Mouse (Mus musculus): Measurements from ENCODE around the gene Npas3. TPM values are rescaled to one million over a fixed set of nuclear protein-coding genes. Genes with fewer than 3 reads are reported as not detected.
A peak's percentile ranks its signal among the peaks of the same experiment; 100 is the strongest.

Gene Npas3
- polyA plus RNA-seq, 1 experiment from 2014 or later = 27.9 TPM

DNA sequence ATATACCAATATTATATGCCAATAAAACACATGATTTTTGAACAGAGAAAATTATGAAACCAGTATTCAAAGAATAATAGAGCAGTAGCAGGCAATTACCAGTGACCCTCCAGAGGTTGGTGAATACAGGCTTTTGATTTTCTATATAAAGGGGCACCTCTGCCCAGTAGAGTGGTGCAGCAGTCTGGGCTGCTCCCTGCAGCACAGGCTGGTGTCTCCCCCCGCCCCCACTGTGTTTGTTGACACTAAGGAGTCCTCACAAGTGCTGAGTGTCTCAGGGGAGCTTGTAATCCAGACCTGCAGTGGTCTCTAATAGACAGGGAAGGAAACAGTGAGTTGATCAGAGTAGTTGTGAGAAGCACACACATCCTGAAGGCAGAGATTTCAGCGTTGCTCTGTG is 68.2 kb downstream of the Npas3 start:
- Histone ChIP-seq H3K4me3 (ENCODE audit: low read depth, low read length) (no peak overlapping the region), H3K9me3 (replicated peaks; ENCODE audit: control insufficient read depth, low read length, poor library complexity, severe bottlenecking) (no peaks in the 10 kb centered on the region), H3K9ac (ENCODE audit: low read depth, low read length) (no peak overlapping the region), H3K27ac (ENCODE audit: low read length) (no peak overlapping the region), H3K4me1 (ENCODE audit: control insufficient read depth, insufficient read depth, low read length) (0 out of 2 replicates have a peak, but pooled peaks cover 2% of the 10 kb centered on the region), H3K36me3 (ENCODE audit: control insufficient read depth, insufficient read depth, low read length) (no peaks in the 10 kb centered on the region), H3K4me2 (ENCODE audit: low read length) (no peak overlapping the region), H3K27me3 (ENCODE audit: control insufficient read depth, insufficient read depth, low read depth, low read length) (no peaks in the 10 kb centered on the region)
- 35% methylated on average over 2 of the region's 2 CpGs for WGBS
- no peak for ATAC-seq

DNA sequence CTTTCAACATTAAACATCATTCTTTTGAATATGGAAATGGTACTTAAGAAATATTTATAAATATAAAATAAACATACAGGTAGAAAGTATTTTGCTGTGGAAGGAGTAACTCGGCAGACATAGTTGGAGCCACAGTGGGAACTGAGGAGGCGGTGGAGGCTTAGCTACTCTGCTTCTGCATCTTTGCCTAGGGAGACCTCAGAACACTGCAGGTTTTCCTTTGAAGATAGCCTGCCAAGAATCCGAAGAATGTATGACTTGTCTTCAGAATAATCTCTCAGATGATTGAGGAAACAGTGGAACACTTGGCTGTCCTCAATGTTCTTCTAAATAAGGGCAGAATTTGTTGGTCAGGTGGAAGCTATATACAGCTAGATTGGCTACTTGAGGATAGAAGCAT is 69.3 kb downstream of the Npas3 start:
- Histone ChIP-seq H3K9ac (ENCODE audit: low read depth, low read length) (no peak overlapping the region), H3K4me3 (ENCODE audit: low read depth, low read length) (no peak overlapping the region), H3K9me3 (replicated peaks; ENCODE audit: control insufficient read depth, low read length, poor library complexity, severe bottlenecking) (no peaks in the 10 kb centered on the region), H3K27ac (ENCODE audit: low read length) (no peak overlapping the region), H3K27me3 (ENCODE audit: control insufficient read depth, insufficient read depth, low read depth, low read length) (no peaks in the 10 kb centered on the region), H3K36me3 (ENCODE audit: control insufficient read depth, insufficient read depth, low read length) (no peaks in the 10 kb centered on the region), H3K4me2 (ENCODE audit: low read length) (no peak overlapping the region), H3K4me1 (ENCODE audit: control insufficient read depth, insufficient read depth, low read length) (peaks cover 6% of the 10 kb centered on the region; the same call in 1 of the 2 replicates)
- 67% methylated on average over 3 of the region's 3 CpGs for WGBS
- no peak for ATAC-seq

DNA sequence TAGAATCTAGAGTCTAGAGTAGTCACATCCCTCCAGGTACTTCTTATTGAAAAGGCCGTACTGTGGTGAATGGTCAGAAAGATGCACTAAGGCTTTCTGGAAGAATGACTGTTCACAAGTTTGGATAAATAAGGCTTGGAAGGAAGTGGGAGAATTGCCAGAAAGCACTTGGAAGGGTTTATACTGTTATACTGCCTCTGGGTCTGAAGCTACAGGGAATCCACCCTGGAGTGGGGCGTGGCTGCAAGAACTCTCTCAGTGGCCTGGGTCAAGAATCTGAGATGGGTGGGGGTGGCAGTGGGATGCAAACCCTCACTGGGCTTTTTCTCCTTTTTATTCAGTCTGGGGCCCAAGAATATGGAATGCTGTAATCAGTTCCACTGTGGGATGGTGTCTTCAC is 72.0 kb downstream of the Npas3 start:
- Histone ChIP-seq H3K36me3 (ENCODE audit: control insufficient read depth, insufficient read depth, low read length) (no peaks in the 10 kb centered on the region), H3K27ac (ENCODE audit: low read length) (no peak overlapping the region), H3K9ac (ENCODE audit: low read depth, low read length) (no peak overlapping the region), H3K27me3 (ENCODE audit: control insufficient read depth, insufficient read depth, low read depth, low read length) (no peaks in the 10 kb centered on the region), H3K4me3 (ENCODE audit: low read depth, low read length) (no peak overlapping the region), H3K4me2 (ENCODE audit: low read length) (no peak overlapping the region), H3K4me1 (ENCODE audit: control insufficient read depth, insufficient read depth, low read length) (peaks cover 5% of the 10 kb centered on the region; the same call in 1 of the 2 replicates), H3K9me3 (replicated peaks; ENCODE audit: control insufficient read depth, low read length, poor library complexity, severe bottlenecking) (no peaks in the 10 kb centered on the region)
- 81% methylated on average over 2 of the region's 2 CpGs for WGBS
- no peak for ATAC-seq

DNA sequence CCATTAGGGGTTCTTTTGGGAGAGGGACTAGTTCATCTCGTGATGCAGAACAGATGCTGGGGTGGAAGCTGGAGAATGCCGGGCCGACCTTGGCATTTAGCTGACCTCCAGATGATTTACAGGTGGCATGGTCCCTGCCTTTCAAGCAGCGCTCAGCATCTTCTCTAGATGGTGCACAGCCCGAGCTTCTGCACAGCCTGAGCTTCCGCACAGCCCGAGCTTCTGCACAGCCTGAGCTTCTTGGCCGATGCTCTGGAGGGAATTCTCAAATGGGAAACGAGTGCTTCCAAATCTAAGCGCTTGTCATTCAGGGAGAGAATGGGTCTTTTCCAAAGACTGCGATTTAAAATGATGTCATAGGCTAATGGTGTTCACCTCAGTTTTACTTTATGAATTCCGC is 72.5 kb downstream of the Npas3 start:
- H3K4me1 ChIP-seq (ENCODE audit: control insufficient read depth, insufficient read depth, low read length) = peaks cover 3% of the 10 kb centered on the region; the same call in 1 of the 2 replicates
- H3K4me2 ChIP-seq (ENCODE audit: low read length) = no peak overlapping the region
- no peak overlapping the region for H3K27ac ChIP-seq (ENCODE audit: low read length)
- no peak for ATAC-seq
- no peaks in the 10 kb centered on the region for H3K27me3 ChIP-seq (ENCODE audit: control insufficient read depth, insufficient read depth, low read depth, low read length)
- H3K36me3 ChIP-seq (ENCODE audit: control insufficient read depth, insufficient read depth, low read length) = no peaks in the 10 kb centered on the region
- H3K9ac ChIP-seq (ENCODE audit: low read depth, low read length) = no peak overlapping the region
- no peak overlapping the region for H3K4me3 ChIP-seq (ENCODE audit: low read depth, low read length)
- WGBS = 74% methylated on average over 12 of the region's 12 CpGs
- H3K9me3 ChIP-seq (replicated peaks; ENCODE audit: control insufficient read depth, low read length, poor library complexity, severe bottlenecking) = no peaks in the 10 kb centered on the region

DNA sequence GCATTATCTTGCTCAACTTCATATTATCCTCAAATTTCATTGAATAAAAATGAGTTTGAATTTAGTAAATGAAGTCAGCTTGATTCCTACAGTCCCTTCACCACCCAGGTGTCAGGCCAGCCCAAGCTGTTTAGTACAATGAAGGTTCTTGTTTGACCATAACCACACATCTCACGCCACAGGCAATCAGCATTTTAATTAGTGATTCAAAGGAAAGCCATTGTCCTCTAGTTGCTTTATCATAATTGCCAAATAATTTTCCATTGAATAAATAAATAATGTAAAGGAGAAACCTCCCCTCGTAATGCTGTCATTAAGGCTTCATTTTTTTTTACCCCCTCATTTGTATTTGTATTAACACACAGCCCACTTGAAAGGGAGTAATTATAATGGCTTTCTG is 73.5 kb downstream of the Npas3 start:
- H3K4me3 ChIP-seq (ENCODE audit: low read depth, low read length) = no peak overlapping the region
- H3K27me3 ChIP-seq (ENCODE audit: control insufficient read depth, insufficient read depth, low read depth, low read length) = no peaks in the 10 kb centered on the region
- H3K4me2 ChIP-seq (ENCODE audit: low read length) = no peak overlapping the region
- no peaks in the 10 kb centered on the region for H3K36me3 ChIP-seq (ENCODE audit: control insufficient read depth, insufficient read depth, low read length)
- ATAC-seq = no peak
- peaks cover 3% of the 10 kb centered on the region; the same call in 1 of the 2 replicates for H3K4me1 ChIP-seq (ENCODE audit: control insufficient read depth, insufficient read depth, low read length)
- 41% methylated on average over 2 of the region's 2 CpGs for WGBS
- no peak overlapping the region for H3K9ac ChIP-seq (ENCODE audit: low read depth, low read length)
- H3K27ac ChIP-seq (ENCODE audit: low read length) = no peak overlapping the region
- H3K9me3 ChIP-seq (replicated peaks; ENCODE audit: control insufficient read depth, low read length, poor library complexity, severe bottlenecking) = no peaks in the 10 kb centered on the region

DNA sequence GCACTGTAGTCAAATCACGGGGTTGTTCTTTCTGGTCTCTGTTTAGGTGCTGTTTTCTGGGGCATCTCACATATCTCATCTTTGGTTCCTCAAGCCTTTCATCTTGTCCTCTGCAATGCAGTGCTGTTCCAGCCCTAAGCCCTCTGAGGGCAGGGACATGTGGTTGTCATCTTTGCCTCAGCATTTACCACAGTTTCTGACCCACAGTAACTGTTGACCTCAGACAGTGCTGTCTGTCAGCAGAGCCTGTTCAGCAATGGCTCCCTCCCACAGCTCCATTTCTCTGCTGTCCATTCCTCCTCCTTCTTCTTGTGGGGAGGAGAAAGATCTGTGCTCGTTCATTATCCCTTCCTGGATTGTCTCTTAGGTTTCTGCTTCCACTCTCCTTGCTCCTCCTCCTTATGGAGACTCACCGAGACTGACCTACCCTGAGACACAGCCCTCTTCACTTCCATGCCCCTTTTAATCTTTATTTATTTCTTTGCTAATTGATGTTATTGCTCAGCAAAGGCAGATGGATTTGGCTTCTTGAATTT is 79.2 kb downstream of the Npas3 start:
- WGBS = 40% methylated on average over 3 of the region's 3 CpGs
- Histone ChIP-seq H3K4me2 (ENCODE audit: low read length) (no peak overlapping the region), H3K4me1 (ENCODE audit: control insufficient read depth, insufficient read depth, low read length) (peaks cover 7% of the 10 kb centered on the region), H3K27ac (ENCODE audit: low read length) (no peak overlapping the region), H3K36me3 (ENCODE audit: control insufficient read depth, insufficient read depth, low read length) (no peaks in the 10 kb centered on the region), H3K4me3 (ENCODE audit: low read depth, low read length) (no peak overlapping the region), H3K9me3 (replicated peaks; ENCODE audit: control insufficient read depth, low read length, poor library complexity, severe bottlenecking) (no peaks in the 10 kb centered on the region), H3K27me3 (ENCODE audit: control insufficient read depth, insufficient read depth, low read depth, low read length) (no peaks in the 10 kb centered on the region), H3K9ac (ENCODE audit: low read depth, low read length) (no peak overlapping the region)
- no peak for ATAC-seq

DNA sequence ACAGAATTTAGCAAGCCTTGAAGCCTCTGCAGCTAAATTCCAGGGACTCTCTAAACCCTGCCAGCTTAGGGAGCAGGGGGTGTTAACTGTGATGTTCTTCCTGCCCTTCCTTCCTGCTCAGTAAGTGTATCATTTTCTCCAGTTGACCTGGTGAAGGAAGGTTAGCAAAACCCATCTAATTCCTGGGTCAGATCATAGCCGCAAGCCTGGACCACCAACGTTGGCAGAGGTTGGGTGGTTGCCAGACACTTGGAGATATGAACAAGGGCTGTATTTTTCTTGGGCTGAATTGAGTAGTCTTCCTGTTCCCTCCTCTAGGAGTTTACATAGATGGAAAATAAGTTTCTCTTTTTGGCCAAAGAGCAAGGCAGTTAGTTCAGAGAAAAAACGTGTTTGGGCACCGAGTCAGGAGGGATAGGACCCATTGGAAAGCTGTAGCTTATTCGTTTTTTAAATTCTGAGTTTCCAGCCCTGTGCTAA is 79.8 kb downstream of the Npas3 start:
- no peak overlapping the region for H3K9ac ChIP-seq (ENCODE audit: low read depth, low read length)
- no peaks in the 10 kb centered on the region for H3K9me3 ChIP-seq (replicated peaks; ENCODE audit: control insufficient read depth, low read length, poor library complexity, severe bottlenecking)
- H3K36me3 ChIP-seq (ENCODE audit: control insufficient read depth, insufficient read depth, low read length) = no peaks in the 10 kb centered on the region
- H3K27ac ChIP-seq (ENCODE audit: low read length) = no peak overlapping the region
- ATAC-seq = no peak
- WGBS = 42% methylated on average over 5 of the region's 5 CpGs
- no peak overlapping the region for H3K4me2 ChIP-seq (ENCODE audit: low read length)
- no peak overlapping the region for H3K4me3 ChIP-seq (ENCODE audit: low read depth, low read length)
- H3K27me3 ChIP-seq (ENCODE audit: control insufficient read depth, insufficient read depth, low read depth, low read length) = no peaks in the 10 kb centered on the region
- peaks cover 7% of the 10 kb centered on the region for H3K4me1 ChIP-seq (ENCODE audit: control insufficient read depth, insufficient read depth, low read length)

DNA sequence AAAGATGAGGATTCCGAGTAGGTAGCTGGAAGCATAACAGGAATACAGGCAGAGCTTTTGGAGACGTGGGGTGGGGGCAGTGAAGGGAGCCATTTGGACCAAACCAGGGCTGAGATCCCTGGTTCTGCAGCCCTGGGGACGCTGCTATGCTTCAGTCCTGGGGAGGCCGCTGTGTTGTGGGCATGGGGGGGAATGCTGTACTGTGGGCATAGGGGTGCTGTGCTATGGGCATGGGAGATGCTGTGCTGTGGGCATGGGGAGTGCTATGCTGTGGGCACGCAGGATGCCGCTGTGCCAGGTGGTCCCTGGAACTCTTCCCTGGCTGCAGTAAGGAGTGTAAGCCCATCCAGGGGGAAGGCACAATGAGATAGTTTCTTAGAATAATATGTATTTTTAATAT is 81.7 kb downstream of the Npas3 start:
- H3K9me3 ChIP-seq (replicated peaks; ENCODE audit: control insufficient read depth, low read length, poor library complexity, severe bottlenecking) = no peaks in the 10 kb centered on the region
- H3K27me3 ChIP-seq (ENCODE audit: control insufficient read depth, insufficient read depth, low read depth, low read length) = no peaks in the 10 kb centered on the region
- no peak overlapping the region for H3K4me2 ChIP-seq (ENCODE audit: low read length)
- peak; percentile 56; the same call in 1 of the 2 replicates for ATAC-seq
- WGBS = 91% methylated on average over 6 of the region's 6 CpGs
- peaks cover 7% of the 10 kb centered on the region for H3K4me1 ChIP-seq (ENCODE audit: control insufficient read depth, insufficient read depth, low read length)
- no peak overlapping the region for H3K27ac ChIP-seq (ENCODE audit: low read length)
- H3K36me3 ChIP-seq (ENCODE audit: control insufficient read depth, insufficient read depth, low read length) = no peaks in the 10 kb centered on the region
- H3K4me3 ChIP-seq (ENCODE audit: low read depth, low read length) = no peak overlapping the region
- H3K9ac ChIP-seq (ENCODE audit: low read depth, low read length) = no peak overlapping the region

DNA sequence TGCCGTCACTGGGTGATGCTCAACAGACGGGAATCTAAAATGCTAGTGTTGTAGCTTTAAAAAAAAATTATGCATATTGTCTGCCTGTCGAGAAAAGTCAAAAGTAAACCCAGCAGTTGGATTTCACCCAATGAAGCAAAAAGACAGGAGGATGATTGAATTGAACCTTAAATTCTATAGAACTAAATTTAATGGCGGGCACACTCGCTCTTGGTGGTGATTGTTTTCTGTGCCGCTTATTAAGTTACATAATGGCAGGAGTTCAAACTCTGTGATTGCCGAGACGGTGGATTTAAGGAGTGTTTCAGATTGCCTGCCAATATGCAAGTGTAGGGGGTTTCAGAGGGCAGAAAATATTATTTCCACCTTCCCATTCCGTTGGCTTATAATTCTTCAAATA is 82.9 kb downstream of the Npas3 start:
- Histone ChIP-seq H3K4me1 (ENCODE audit: control insufficient read depth, insufficient read depth, low read length) (peaks cover 7% of the 10 kb centered on the region), H3K4me2 (ENCODE audit: low read length) (peak overlapping the region; percentile 20; the same call in 1 of the 2 replicates), H3K27me3 (ENCODE audit: control insufficient read depth, insufficient read depth, low read depth, low read length) (no peaks in the 10 kb centered on the region), H3K36me3 (ENCODE audit: control insufficient read depth, insufficient read depth, low read length) (no peaks in the 10 kb centered on the region), H3K27ac (ENCODE audit: low read length) (no peak overlapping the region), H3K4me3 (ENCODE audit: low read depth, low read length) (no peak overlapping the region), H3K9me3 (replicated peaks; ENCODE audit: control insufficient read depth, low read length, poor library complexity, severe bottlenecking) (no peaks in the 10 kb centered on the region), H3K9ac (ENCODE audit: low read depth, low read length) (no peak overlapping the region)
- no peak for ATAC-seq
- WGBS = 29% methylated on average over 9 of the region's 9 CpGs

Measured in midbrain, embryonic 16.5 days (tissue).